Mouse (Mus musculus) limb, embryonic 14.5 days (tissue): Measurements from ENCODE around the gene Ulk4. TPM values are rescaled to one million over a fixed set of nuclear protein-coding genes. Genes with fewer than 3 reads are reported as not detected.

Experiments used
- ATAC-seq: fragments of 200-750 bp; cut with Nextera tagmentation; 2 replicates; pipeline ENCODE4 v1.8.0; 2017; ENCODE audit warnings: low read depth, moderate number of reproducible peaks, moderate TSS enrichment; ENCODE audit not compliant: low FRiP score
- DNase-seq: peaks from one replicate; pipeline ENCODE4 v3.0.0-alpha.2; 2015; ENCODE audit warnings: low spot score
- H3K27ac ChIP-seq: fragments of 300-500 bp; sonication (generic); replicated peaks from 2 replicates; pipeline ENCODE4 v1.5.1; 2014; ENCODE audit warnings: low read depth, mild to moderate bottlenecking, low read length, moderate library complexity, mixed read lengths
- H3K27me3 ChIP-seq: fragments of 300-500 bp; sonication (generic); 2 replicates; pipeline ENCODE4 v1.6.1; 2014; ENCODE audit warnings: low read length, mixed read lengths; ENCODE audit not compliant: control insufficient read depth, insufficient read depth
- H3K36me3 ChIP-seq: fragments of 300-500 bp; sonication (generic); 2 replicates; pipeline ENCODE4 v1.6.1; 2014; ENCODE audit warnings: mild to moderate bottlenecking, low read length, moderate library complexity, mixed read lengths; ENCODE audit not compliant: control insufficient read depth, insufficient read depth
- H3K4me1 ChIP-seq: fragments of 300-500 bp; sonication (generic); 2 replicates; pipeline ENCODE4 v1.6.1; 2014; ENCODE audit warnings: antibody characterized with exemption, low read length, mixed read lengths; ENCODE audit not compliant: control insufficient read depth, insufficient read depth
- H3K4me2 ChIP-seq: fragments of 300-500 bp; sonication (generic); replicated peaks from 2 replicates; pipeline ENCODE4 v1.6.1; 2014; ENCODE audit warnings: low read depth, mild to moderate bottlenecking, low read length, moderate library complexity; ENCODE audit not compliant: severe bottlenecking
- H3K4me3 ChIP-seq: fragments of 300-500 bp; sonication (generic); replicated peaks from 2 replicates; pipeline ENCODE4 v1.5.1; 2014; ENCODE audit warnings: low read length
- H3K9ac ChIP-seq: fragments of 300-500 bp; sonication (generic); 2 replicates; pipeline ENCODE4 v1.6.1; 2014; ENCODE audit warnings: mild to moderate bottlenecking, low read depth, low read length, moderate library complexity; ENCODE audit not compliant: severe bottlenecking
- H3K9me3 ChIP-seq: fragments of 300-500 bp; sonication (generic); 2 replicates; pipeline ENCODE4 v1.6.1; 2016; ENCODE audit warnings: low read length; ENCODE audit not compliant: control insufficient read depth
- POLR2A ChIP-seq: fragments of 200-500 bp; IDR thresholded peaks from 2 replicates; pipeline ENCODE4 v1.8.0; 2012; ENCODE audit warnings: inconsistent platforms, mild to moderate bottlenecking, moderate library complexity, borderline replicate concordance; ENCODE audit not compliant: insufficient read depth, insufficient read length; ENCODE audit errors: extremely low read depth
- WGBS: fragments of 180-500 bp; shearing (Covaris S2); extraction: QIAGEN DNeasy Blood & Tissue Kit; methylation state at CpG from one replicate; pipeline ENCODE4 v1.1.7; 2014; 5-methylcytosine and 5-hydroxymethylcytosine counted together
- polyA plus RNA-seq, 2 experiments: library from polyadenylated mRNA; depleted of rRNA in 1 of 2; stranded (reverse) in 1 of 2; unstranded in 1 of 2; fragments of >200 nt; fragmentation: Nextera tagmentation in 1 of 2; extraction: Ambion mirVana in 1 of 2; gene quantifications; 2 replicates each; pipeline versions ENCODE4 v1.2.1 to v1.2.3; 2012 to 2014

Gene Ulk4
- polyA plus RNA-seq, 2 experiments: 6.4 to 123 TPM

- H3K4me2 ChIP-seq: no peak overlapping the region
- no peak overlapping the region for H3K4me3 ChIP-seq
- DNase-seq (no peak), ATAC-seq (no peak)
- no peaks in the 10 kb centered on the region for H3K4me1 ChIP-seq
- no peaks in the 10 kb centered on the region for H3K27me3 ChIP-seq
- TF ChIP-seq POLR2A: no peak
- H3K9ac ChIP-seq: no peak overlapping the region
- no peaks in the 10 kb centered on the region for H3K9me3 ChIP-seq
- 83% methylated on average over 10 of the region's 10 CpGs for WGBS
- H3K27ac ChIP-seq: no peak overlapping the region
- H3K36me3 ChIP-seq: no peaks in the 10 kb centered on the region
Observed at GRCm38 (mm10) chr9:121091016-121091735, 185.8 kb downstream of the Ulk4 start.

GRCm38 (mm10) chr9:121087661-121088060, 189.3 kb downstream of the Ulk4 start:
- H3K27me3 ChIP-seq: no peaks in the 10 kb centered on the region
- peaks cover 7% of the 10 kb centered on the region; the same call in 1 of the 2 replicates for H3K4me1 ChIP-seq
- H3K4me2 ChIP-seq: no peak overlapping the region
- no peaks in the 10 kb centered on the region for H3K36me3 ChIP-seq
- no peak overlapping the region for H3K4me3 ChIP-seq
- WGBS: 43% methylated on average over 8 of the region's 8 CpGs
- TF ChIP-seq POLR2A: no peak
- no peak for ATAC-seq
- no peak overlapping the region for H3K9ac ChIP-seq
- no peak overlapping the region for H3K27ac ChIP-seq
- H3K9me3 ChIP-seq: no peaks in the 10 kb centered on the region
- no peak for DNase-seq

DNA sequence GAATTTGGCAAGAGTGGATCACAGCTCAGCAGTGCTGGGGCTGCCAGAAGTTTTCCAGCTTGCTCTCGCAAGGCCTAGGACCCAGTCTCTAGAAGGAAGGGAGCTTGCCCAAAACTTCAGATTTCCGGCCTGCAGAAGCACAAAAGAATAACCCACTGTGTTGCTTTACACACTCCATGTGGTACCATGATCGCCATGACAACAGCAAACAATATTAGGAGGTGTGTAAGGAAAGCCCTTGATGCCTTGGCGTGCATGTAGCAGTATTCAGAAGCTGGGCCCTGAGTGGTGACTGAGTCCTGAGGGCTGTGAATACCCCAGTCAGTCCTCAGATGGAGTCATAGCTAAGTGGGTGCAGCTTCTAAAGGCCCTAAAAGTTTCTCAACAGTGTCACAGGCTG, 192.8 kb downstream of the Ulk4 start:
- TF ChIP-seq POLR2A: no peak
- no peak for DNase-seq
- Histone ChIP-seq H3K4me1 (peaks cover 13% of the 10 kb centered on the region), H3K27ac (no peak overlapping the region), H3K9me3 (no peaks in the 10 kb centered on the region), H3K9ac (no peak overlapping the region), H3K4me3 (no peak overlapping the region), H3K27me3 (no peaks in the 10 kb centered on the region), H3K36me3 (no peaks in the 10 kb centered on the region), H3K4me2 (no peak overlapping the region)
- WGBS: 75% methylated on average over 4 of the region's 4 CpGs
- ATAC-seq: no peak

DNA sequence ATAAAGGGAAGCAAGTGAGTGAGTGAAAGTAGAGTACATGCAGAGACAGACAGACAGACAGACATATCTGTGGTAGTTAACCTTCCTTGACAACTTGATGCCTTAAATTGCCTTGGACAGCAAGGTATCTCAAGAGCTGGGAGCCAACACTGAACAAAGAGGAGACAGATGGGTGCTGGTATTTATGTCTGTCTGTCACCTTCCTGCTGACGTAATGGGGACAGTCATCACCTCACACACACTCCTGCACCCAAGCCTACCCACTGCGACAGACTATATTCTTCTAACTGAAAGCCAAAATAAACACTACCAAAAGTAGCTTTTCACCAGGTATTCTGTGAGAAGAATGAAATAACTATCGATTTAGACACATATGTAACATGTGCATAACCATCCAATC, 196.2 kb downstream of the Ulk4 start:
- no peak for TF ChIP-seq POLR2A
- no peaks in the 10 kb centered on the region for H3K27me3 ChIP-seq
- ATAC-seq (no peak), DNase-seq (no peak)
- H3K36me3 ChIP-seq: no peaks in the 10 kb centered on the region
- peaks cover 15% of the 10 kb centered on the region for H3K4me1 ChIP-seq
- H3K9ac ChIP-seq: no peak overlapping the region
- H3K9me3 ChIP-seq: no peaks in the 10 kb centered on the region
- H3K4me2 ChIP-seq: no peak overlapping the region
- 86% methylated on average over 3 of the region's 3 CpGs for WGBS
- H3K4me3 ChIP-seq: no peak overlapping the region
- no peak overlapping the region for H3K27ac ChIP-seq

DNA sequence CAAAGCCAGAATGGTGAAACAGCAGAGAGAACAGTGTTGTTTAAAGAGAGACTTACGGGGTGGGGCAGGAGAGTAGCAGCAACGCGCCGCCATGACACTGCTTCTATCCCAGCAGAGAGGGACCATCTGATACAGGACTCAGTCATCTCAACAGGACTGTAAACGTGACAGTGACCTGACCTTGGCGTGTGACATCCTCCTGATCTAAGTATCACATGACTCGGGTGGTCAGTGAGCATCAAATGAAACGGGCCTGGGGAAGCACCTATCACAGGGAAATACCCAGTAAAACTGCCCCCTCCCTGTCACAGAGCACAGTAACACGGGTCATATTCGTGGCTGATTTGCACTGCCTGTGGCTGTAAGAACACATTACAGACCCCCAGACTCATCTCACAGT, 196.6 kb downstream of the Ulk4 start:
- H3K4me2 ChIP-seq: no peak overlapping the region
- no peak for ATAC-seq
- H3K36me3 ChIP-seq: no peaks in the 10 kb centered on the region
- DNase-seq: no peak
- no peaks in the 10 kb centered on the region for H3K9me3 ChIP-seq
- H3K4me1 ChIP-seq: peaks cover 15% of the 10 kb centered on the region
- H3K4me3 ChIP-seq: no peak overlapping the region
- no peak for TF ChIP-seq POLR2A
- 64% methylated on average over 10 of the region's 10 CpGs for WGBS
- H3K27ac ChIP-seq: no peak overlapping the region
- no peak overlapping the region for H3K9ac ChIP-seq
- H3K27me3 ChIP-seq: no peaks in the 10 kb centered on the region
